Mouse (Mus musculus) liver, embryonic 14.5 days (tissue): ENCODE data around the gene Hoxa13.

ENCODE experiments used
- CTCF ChIP-seq: IDR thresholded peaks from 2 replicates; pipeline ENCODE4 v1.5.1; 2016; ENCODE audit warnings: antibody characterized with exemption, low read depth, control low read depth
- EP300 ChIP-seq: IDR thresholded peaks from 2 replicates; pipeline ENCODE4 v1.6.1; 2016; ENCODE audit warnings: antibody characterized with exemption, low read depth

GRCm38 (mm10) chr6:52246916-52247315 is 13.8 kb downstream of the Hoxa13 start:
- TF ChIP-seq CTCF (no peak), EP300 (no peak)
